Mouse (Mus musculus) embryonic facial prominence, embryonic 15.5 days (tissue): ENCODE measurements around the gene Mllt3. TPM values are rescaled to one million over a fixed set of nuclear protein-coding genes. Genes with fewer than 3 reads are reported as not detected.

Experiments used
- ATAC-seq: fragments of 200-750 bp; cut with Nextera tagmentation; 2 replicates; pipeline ENCODE4 v1.8.0; 2017; ENCODE audit warnings: low read depth, moderate TSS enrichment; ENCODE audit not compliant: insufficient number of reproducible peaks, low FRiP score, low TSS enrichment
- H3K27ac ChIP-seq: fragments of 300-500 bp; sonication (generic); replicated peaks from 2 replicates; pipeline ENCODE4 v1.5.1; 2015; ENCODE audit warnings: mild to moderate bottlenecking, inconsistent platforms
- H3K27me3 ChIP-seq: fragments of 300-500 bp; sonication (generic); 2 replicates; pipeline ENCODE4 v1.6.1; 2015; ENCODE audit warnings: inconsistent platforms
- H3K36me3 ChIP-seq: fragments of 300-500 bp; sonication (generic); 2 replicates; pipeline ENCODE4 v1.6.1; 2015; ENCODE audit warnings: mild to moderate bottlenecking, inconsistent platforms
- H3K4me1 ChIP-seq: fragments of 300-500 bp; sonication (generic); 2 replicates; pipeline ENCODE4 v1.6.1; 2015; ENCODE audit warnings: inconsistent platforms
- H3K4me2 ChIP-seq: fragments of 300-500 bp; sonication (generic); replicated peaks from 2 replicates; pipeline ENCODE4 v1.6.1; 2015; ENCODE audit warnings: mild to moderate bottlenecking, inconsistent platforms
- H3K4me3 ChIP-seq: fragments of 300-500 bp; sonication (generic); replicated peaks from 2 replicates; pipeline ENCODE4 v1.5.1; 2015; ENCODE audit warnings: mild to moderate bottlenecking, inconsistent platforms
- H3K9ac ChIP-seq: fragments of 300-500 bp; sonication (generic); 2 replicates; pipeline ENCODE4 v1.6.1; 2015; ENCODE audit warnings: inconsistent platforms
- H3K9me3 ChIP-seq: fragments of 300-500 bp; sonication (generic); replicated peaks from 2 replicates; pipeline ENCODE4 v1.6.1; 2016; ENCODE audit warnings: inconsistent platforms
- WGBS: fragments of 180-500 bp; shearing (Covaris S2); methylation state at CpG from one replicate; pipeline ENCODE4 v1.1.7; 2015; 5-methylcytosine and 5-hydroxymethylcytosine counted together
- polyA plus RNA-seq: library from polyadenylated mRNA; unstranded; fragments of >200 nt; fragmentation: Nextera tagmentation; extraction: Ambion mirVana; gene quantifications from 2 replicates; pipeline ENCODE4 v1.2.1, GENCODE M21; 2015

The Mllt3 gene
- polyA plus RNA-seq, 1 experiment from 2014 or later, result 56.4 TPM

DNA sequence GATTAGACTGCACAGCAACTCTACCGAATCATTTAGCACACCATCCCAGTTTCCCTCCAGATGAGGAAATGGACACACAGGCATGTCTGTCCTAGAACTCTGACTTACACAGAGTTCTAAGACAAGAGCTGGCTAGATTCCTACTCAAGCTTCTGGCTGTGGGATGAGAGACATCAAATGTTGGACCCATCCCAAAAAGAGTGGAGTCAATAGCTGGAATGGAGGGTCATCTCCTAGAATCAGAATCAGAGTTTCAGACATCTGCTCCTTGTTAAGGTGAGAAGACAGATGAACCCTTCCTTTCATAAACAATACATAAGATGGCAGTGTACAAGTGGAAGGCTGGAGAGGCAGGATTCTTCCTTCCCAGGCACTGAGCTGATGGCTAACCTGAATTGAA is 214.9 kb downstream of the Mllt3 start:
- Histone ChIP-seq H3K27ac (no peak overlapping the region), H3K9ac (no peak overlapping the region), H3K4me1 (no peaks in the 10 kb centered on the region), H3K27me3 (no peaks in the 10 kb centered on the region), H3K9me3 (no peaks in the 10 kb centered on the region), H3K4me3 (no peak overlapping the region), H3K4me2 (no peak overlapping the region), H3K36me3 (no peaks in the 10 kb centered on the region)
- 86% methylated on average over 1 of the region's 1 CpGs for WGBS
- no peak for ATAC-seq

DNA sequence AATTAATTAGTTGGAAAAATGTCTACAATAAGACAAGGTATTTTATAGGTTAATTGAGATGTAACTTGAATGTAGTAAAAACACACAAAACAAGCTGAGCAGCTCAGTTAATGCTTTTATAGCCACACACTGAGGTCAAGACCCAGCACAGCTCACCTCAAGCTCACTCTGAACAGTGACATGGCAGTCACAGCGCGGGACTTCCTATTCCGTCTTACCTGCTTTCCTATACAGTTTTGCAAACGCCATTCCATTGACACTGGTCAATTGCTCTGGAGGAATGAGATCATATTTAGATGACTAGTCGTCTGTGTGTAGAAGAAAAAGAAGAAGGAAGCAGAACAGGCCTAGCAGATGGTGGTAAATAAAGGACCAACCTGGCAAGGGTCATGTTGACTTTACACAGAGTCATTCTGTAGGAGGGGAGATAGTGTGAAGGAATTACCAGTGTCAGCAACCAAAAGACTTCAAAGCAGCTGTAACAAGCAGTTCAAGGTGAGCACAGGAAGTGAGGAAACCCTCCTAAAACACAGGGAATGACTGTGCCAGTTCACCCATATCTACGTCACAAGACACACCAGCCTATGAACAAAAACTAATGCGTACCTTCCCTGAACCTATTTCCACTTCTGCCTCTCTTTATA is 217.6 kb downstream of the Mllt3 start:
- no peak overlapping the region for H3K27ac ChIP-seq
- no peaks in the 10 kb centered on the region for H3K9me3 ChIP-seq
- H3K9ac ChIP-seq, result no peak overlapping the region
- H3K36me3 ChIP-seq, result no peaks in the 10 kb centered on the region
- H3K4me2 ChIP-seq, result no peak overlapping the region
- 84% methylated on average over 7 of the region's 7 CpGs for WGBS
- H3K4me1 ChIP-seq, result no peaks in the 10 kb centered on the region
- H3K27me3 ChIP-seq, result no peaks in the 10 kb centered on the region
- no peak overlapping the region for H3K4me3 ChIP-seq
- ATAC-seq, result no peak

DNA sequence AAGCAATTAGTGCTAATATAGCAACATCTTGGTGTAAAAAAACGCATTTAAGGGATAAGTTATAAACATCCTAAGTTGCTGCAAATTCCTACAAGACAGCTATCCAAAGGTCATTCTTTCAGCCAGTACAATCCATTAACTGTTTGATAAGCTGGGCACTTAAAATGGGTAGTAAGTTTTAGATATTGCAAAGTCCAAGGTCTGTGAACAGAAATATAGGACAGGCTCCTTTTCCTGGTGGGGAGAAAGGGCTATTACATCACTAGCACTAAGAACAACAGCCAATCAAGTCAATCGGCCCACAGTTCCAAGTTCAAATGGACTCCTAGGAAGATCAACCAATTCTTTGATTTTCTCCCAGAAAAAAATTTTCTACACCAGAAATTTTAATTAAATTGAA is 221.3 kb downstream of the Mllt3 start:
- WGBS, result 90% methylated on average over 2 of the region's 2 CpGs
- Histone ChIP-seq H3K27me3 (no peaks in the 10 kb centered on the region), H3K9ac (no peak overlapping the region), H3K27ac (no peak overlapping the region), H3K4me1 (no peaks in the 10 kb centered on the region), H3K4me3 (no peak overlapping the region), H3K9me3 (no peaks in the 10 kb centered on the region), H3K4me2 (no peak overlapping the region), H3K36me3 (no peaks in the 10 kb centered on the region)
- no peak for ATAC-seq

DNA sequence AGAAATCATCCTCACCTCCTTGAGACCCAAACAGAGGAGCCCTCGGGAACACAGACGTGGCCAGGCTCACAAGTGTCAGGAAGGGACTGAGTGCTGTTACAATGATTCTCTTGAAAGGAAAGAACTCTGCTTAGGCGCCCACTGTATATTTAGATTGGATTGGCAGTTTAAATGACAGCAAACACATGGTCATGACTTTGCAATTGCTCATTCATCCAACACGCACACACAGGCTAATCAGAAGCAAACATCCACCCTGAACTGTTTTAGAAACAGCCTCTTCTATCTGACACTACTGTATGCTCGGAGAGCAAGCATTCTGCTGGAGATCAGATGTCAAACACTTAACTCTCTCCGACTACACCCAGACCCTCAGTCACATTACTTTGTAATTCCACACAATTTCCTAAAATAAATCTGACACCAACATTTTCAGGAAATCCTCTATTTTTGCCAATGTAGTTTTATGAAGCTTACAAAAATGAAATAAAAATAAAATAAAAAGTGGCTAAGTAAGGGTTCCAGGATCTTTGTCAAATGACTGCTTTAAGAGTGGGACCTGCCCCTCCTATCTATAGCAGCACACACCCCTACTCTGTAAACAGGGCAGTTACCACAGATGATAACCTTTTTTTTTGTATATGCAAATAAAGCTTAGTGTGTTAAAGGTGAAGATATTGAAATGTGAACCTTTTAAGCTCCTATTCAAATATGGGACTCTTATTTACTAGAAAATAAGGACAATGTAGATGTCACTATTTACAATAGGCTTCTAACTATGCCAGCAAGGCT is 226.8 kb downstream of the Mllt3 start:
- peaks cover 13% of the 10 kb centered on the region for H3K4me1 ChIP-seq
- no peak overlapping the region for H3K9ac ChIP-seq
- no peak; the same call in 1 of the 2 replicates for ATAC-seq
- 0 out of 2 replicates have a peak overlapping the region, but pooled peaks have one; percentile 22 for H3K27ac ChIP-seq
- WGBS, result 19% methylated on average over 6 of the region's 6 CpGs
- no peak overlapping the region for H3K4me3 ChIP-seq
- no peaks in the 10 kb centered on the region for H3K9me3 ChIP-seq
- no peaks in the 10 kb centered on the region for H3K36me3 ChIP-seq
- H3K4me2 ChIP-seq, result no peak overlapping the region
- H3K27me3 ChIP-seq, result no peaks in the 10 kb centered on the region

DNA sequence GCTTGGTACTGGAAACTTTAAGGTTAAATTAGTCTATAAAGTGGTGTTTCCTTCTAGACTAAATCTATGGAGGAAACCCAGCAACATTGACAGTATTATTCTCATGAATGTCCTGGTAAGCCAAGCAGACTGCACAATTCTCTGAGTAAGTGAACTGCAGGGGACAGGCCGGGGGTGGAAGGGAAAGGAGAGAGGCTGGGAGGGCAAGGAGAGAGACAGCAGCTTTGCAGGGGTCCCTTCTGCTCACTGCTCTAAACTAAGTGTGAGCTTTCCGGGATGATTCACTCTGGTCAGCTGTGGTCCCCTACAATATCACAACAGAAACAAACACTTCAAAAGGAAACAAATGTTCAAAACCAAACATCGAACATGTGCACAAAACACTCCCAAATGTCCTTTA is 228.6 kb downstream of the Mllt3 start:
- ATAC-seq, result no peak
- H3K9ac ChIP-seq, result no peak overlapping the region

DNA sequence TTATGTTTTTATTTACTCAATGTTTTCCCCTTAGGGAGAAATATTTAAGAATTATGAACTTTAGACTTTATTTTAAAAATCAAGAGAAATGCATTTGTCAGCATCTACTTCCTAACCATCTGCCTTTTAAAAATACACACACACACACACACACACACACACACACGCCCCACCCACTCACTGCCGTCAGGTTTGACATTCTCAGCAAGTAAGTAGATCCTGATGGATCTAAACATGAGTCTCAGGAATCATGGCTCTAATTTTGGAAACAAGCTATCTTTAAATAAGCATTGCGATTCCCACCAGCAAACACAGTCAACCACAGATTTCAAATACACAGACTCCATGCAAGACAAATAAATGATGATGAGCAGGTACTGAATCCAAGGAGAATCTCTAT is 229.9 kb downstream of the Mllt3 start:
- Histone ChIP-seq H3K9ac (no peak overlapping the region), H3K9me3 (no peaks in the 10 kb centered on the region), H3K36me3 (no peaks in the 10 kb centered on the region), H3K4me2 (no peak overlapping the region), H3K27me3 (no peaks in the 10 kb centered on the region), H3K4me3 (no peak overlapping the region), H3K4me1 (peaks cover 13% of the 10 kb centered on the region), H3K27ac (no peak overlapping the region)
- no peak for ATAC-seq
- 48% methylated on average over 3 of the region's 3 CpGs for WGBS

More for the DNA sequence above, 228.6 kb downstream of the Mllt3 start:
- Histone ChIP-seq H3K27me3 (no peaks in the 10 kb centered on the region), H3K27ac (no peak overlapping the region), H3K36me3 (no peaks in the 10 kb centered on the region), H3K4me2 (no peak overlapping the region), H3K9me3 (no peaks in the 10 kb centered on the region), H3K4me3 (no peak overlapping the region), H3K4me1 (peaks cover 13% of the 10 kb centered on the region)
- WGBS, result 44% methylated on average over 3 of the region's 3 CpGs

DNA sequence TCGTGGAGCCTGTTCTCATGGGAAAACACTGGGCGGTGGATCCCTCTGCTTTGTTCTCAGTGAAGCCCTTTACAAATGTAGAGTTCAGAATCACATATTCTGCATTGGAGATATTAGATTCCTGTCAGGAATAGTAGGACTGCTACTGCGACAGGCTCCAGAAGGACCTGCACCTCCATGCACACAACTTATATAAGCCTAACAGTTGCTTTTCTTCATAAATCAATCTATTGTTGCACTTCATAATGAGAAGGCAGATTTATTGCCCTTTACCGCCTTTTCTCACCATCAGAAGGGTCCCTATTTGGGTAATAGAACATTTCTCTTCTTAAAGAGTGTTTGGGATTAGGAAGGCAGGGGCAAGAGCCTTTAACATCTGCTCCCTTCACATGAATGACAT is 231.0 kb downstream of the Mllt3 start:
- Histone ChIP-seq H3K4me2 (no peak overlapping the region), H3K27ac (no peak overlapping the region), H3K9me3 (no peaks in the 10 kb centered on the region), H3K9ac (no peak overlapping the region), H3K27me3 (no peaks in the 10 kb centered on the region), H3K36me3 (no peaks in the 10 kb centered on the region), H3K4me3 (no peak overlapping the region), H3K4me1 (peaks cover 13% of the 10 kb centered on the region)
- WGBS, result 80% methylated on average over 4 of the region's 4 CpGs
- ATAC-seq, result no peak

DNA sequence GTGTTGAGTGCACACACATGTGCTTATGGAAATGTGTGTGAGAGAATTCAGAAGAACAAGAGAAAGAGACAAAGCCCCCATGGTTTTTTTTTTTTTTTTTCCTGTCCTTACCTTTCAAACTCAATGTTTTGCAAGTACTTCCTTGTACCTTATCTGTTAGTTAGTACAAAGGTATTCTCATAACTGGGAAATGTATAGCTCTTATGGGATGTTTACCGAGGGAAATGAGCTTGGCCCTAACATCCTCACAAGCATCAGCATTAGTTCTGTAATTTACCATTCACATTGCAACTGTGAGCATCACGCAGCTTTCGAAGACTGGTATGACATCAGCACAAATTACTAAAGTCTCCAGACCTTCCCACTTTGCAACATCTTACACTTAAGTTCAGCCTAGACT is 231.8 kb downstream of the Mllt3 start:
- 89% methylated on average over 3 of the region's 3 CpGs for WGBS

DNA sequence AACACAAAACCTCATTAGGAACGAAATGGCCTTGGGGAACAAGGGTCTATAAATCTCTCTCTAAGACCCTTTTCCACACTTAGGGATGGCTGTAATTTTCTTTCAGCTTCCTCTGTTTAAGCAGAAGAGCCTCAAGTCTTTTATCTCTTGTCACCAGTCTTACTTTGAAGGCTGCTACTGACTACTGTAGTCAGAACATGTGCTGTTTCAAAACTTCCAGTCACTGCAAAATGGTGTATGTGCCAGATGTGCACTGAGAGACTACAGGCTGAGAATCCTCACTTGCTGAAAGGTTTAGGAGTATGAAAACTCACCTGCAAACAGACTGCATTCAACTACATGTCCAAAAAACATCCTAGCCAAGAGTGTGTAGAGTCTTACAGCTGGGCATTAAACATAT is 232.9 kb downstream of the Mllt3 start:
- no peaks in the 10 kb centered on the region for H3K9me3 ChIP-seq
- no peak overlapping the region for H3K9ac ChIP-seq
- no peaks in the 10 kb centered on the region for H3K27me3 ChIP-seq
- H3K4me3 ChIP-seq, result no peak overlapping the region
- no peak overlapping the region for H3K27ac ChIP-seq
- no peak overlapping the region for H3K4me2 ChIP-seq
- no peaks in the 10 kb centered on the region for H3K36me3 ChIP-seq
- 83% methylated on average over 1 of the region's 1 CpGs for WGBS
- ATAC-seq, result no peak
- peaks cover 3% of the 10 kb centered on the region; the same call in 1 of the 2 replicates for H3K4me1 ChIP-seq

More for the DNA sequence above, 231.8 kb downstream of the Mllt3 start:
- no peak for ATAC-seq
- H3K27me3 ChIP-seq, result no peaks in the 10 kb centered on the region
- no peak overlapping the region for H3K4me2 ChIP-seq
- no peaks in the 10 kb centered on the region for H3K36me3 ChIP-seq
- H3K9ac ChIP-seq, result no peak overlapping the region
- no peak overlapping the region for H3K27ac ChIP-seq
- H3K4me1 ChIP-seq, result peaks cover 8% of the 10 kb centered on the region
- no peak overlapping the region for H3K4me3 ChIP-seq
- H3K9me3 ChIP-seq, result no peaks in the 10 kb centered on the region

DNA sequence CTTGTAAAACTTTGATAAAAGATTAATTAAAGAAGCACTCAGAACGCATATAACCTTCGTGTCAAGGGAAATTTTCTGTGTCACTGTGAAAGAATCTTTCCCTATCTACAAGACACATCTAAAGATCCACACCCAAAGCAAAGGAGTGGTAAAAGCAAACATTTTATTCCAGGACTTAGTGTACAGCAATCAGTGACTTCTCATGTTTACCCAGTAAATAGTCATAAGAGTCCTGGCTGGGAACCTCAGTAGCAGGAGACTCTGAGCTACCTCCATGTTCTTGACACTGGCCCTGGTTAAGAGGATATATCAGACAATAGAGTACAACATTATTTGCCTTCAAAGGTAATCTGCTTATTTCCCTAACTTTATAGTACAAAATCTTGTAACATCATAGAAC is 233.7 kb downstream of the Mllt3 start:
- Histone ChIP-seq H3K9me3 (no peaks in the 10 kb centered on the region), H3K27me3 (no peaks in the 10 kb centered on the region), H3K27ac (no peak overlapping the region), H3K4me2 (no peak overlapping the region), H3K9ac (no peak overlapping the region), H3K4me1 (no peaks in the 10 kb centered on the region), H3K4me3 (no peak overlapping the region), H3K36me3 (no peaks in the 10 kb centered on the region)
- WGBS, result 71% methylated on average over 2 of the region's 2 CpGs
- ATAC-seq, result no peak

DNA sequence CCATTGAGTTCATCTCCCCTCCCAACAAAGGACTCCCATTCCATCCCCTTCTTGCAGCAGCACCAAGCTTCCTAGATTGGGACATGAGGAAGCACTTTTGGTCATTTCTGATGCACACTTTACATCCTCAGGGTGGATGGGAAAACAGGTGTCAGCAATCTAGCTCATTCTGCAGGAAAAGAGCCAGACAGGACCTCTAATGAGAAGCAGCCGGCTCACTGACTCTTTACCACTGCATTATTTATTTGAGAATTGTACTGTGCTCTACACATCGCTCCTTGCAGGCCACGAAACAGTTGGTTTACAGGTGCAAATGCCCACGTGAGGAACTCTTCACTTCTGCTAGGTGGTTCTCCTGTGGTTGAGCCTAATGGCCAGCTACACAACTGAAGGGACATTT is 237.9 kb downstream of the Mllt3 start:
- H3K4me2 ChIP-seq, result no peak overlapping the region
- H3K36me3 ChIP-seq, result peaks cover 13% of the 10 kb centered on the region; the same call in 1 of the 2 replicates
- no peaks in the 10 kb centered on the region for H3K4me1 ChIP-seq
- H3K27me3 ChIP-seq, result no peaks in the 10 kb centered on the region
- no peak overlapping the region for H3K9ac ChIP-seq
- 46% methylated on average over 4 of the region's 4 CpGs for WGBS
- ATAC-seq, result no peak
- H3K27ac ChIP-seq, result no peak overlapping the region
- H3K9me3 ChIP-seq, result no peaks in the 10 kb centered on the region
- H3K4me3 ChIP-seq, result no peak overlapping the region
